Mouse (Mus musculus) CD4-positive, CD25-positive, alpha-beta regulatory T cell, adult 2 months (primary cell): ENCODE results near the gene Retreg3.
A peak's percentile ranks its signal among the peaks of the same experiment; 100 is the strongest.
"Not testable (repeated sequence)": the region's sequence is repeated elsewhere in the genome, so short reads cannot be mapped to it uniquely, and the experiment has no call there.

ENCODE experiments used
- DNase-seq: peaks from one replicate; pipeline ENCODE4 v3.0.0-alpha.2; 2012; ENCODE audit warnings: low read depth, low spot score

Retreg3 gene

DNA sequence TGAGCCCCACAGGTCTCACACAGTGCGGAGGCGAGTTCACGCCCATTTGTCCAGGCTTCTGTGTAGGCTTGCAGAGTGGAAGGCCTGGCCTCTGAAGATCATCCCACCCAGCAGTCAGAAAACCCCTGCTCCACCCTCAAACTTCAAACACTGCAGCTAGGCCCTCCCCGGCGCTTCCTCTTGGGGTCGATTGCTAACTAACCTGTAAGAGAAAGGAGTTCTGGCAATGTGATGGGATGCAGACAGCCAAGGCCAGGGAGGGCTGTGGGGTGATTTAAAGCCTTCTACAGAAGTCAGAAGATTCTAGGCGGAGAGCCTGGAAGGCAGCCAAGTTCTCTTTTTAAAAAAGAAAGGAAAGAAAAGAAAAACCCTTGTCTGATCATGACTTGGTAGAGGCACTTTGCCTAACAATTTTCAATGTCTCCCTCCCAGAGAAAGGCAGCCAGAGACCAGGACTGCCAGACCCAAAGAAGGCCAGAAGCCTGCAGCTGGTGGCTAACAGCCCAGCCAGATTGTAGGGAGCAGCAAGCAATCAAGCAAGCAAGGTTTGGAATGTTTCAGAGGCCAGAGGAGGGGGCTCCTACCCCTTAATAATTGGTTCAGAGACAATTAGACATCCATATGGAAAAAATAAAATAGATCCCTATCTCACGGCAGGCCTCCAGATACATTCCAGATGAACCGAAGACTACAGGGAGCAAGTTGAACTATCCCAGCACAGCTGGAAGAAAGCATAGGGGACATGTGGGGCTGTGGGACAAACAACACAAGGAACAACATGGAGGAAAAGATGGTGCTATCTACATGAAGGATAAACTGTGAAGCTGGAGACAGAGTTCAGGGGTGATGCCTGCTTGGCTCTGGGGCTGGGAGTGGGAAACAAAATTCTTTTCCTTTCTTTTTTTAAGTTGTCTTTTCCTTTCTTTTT is 29.7 kb upstream of the Retreg3 start:
- no peak for DNase-seq

DNA sequence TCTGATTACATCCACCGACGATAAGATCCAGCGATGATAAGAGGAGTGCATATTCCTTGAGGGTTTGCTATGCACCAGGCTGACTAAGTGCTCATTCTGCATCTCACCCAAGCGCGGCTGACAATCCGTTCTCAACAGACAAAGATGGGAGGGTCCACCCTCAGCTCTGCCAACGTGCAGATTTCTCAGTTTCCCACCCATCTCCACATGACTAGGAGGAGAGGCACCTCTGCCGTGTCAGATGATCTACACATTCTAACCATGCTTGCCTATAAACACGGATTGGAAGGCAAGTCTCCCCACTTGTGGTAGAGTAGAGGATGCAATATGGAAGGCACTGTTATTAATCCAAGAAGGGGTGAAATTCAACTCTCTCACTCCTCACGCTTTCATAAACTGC is 29.1 kb upstream of the Retreg3 start:
- DNase-seq: no peak

- DNase-seq: peak; percentile 30
Observed at GRCm38 (mm10) chr11:101146377-101146776, 26.7 kb upstream of the Retreg3 start.

DNA sequence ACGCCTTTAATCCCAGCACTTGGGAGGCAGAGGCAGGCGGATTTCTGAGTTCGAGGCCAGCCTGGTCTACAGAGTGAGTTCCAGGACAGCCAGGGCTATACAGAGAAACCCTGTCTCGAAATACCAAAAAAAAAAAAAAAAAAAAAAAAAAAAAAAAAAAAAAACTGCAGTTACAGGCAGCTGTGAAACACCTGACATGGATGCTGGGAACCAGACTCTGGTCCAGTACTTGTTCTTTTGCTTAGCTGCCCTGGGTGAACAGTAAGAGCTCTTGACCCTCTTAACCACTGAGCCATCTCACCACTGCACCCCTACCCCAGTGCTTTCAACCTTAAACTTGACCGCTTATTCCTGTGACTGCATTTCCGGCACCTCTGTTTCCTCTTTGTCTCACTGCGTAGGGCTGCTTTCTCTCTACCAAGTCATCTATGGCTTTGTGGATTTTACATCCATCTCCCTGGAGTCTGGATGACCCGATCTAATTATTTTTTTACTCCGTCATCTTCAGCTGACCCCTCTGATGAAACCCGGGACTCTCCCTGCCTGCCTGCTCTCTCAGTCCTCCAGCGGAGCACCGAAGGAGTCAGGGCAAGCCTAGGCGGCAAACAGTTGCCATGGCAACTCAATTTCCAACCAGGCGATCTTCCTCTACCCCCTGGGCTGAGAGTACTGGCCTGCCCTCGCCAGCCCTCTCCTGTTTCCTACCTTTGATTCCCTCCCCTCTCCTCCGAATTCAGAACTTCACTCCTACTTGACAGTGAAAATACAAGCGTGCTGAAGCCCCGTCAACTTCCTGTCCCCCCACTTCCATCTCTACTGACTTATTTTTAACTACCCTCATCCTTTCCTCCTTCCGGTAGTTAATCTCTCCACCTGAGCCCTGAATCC is 23.9 kb upstream of the Retreg3 start:
- DNase-seq: peak; percentile 75

DNA sequence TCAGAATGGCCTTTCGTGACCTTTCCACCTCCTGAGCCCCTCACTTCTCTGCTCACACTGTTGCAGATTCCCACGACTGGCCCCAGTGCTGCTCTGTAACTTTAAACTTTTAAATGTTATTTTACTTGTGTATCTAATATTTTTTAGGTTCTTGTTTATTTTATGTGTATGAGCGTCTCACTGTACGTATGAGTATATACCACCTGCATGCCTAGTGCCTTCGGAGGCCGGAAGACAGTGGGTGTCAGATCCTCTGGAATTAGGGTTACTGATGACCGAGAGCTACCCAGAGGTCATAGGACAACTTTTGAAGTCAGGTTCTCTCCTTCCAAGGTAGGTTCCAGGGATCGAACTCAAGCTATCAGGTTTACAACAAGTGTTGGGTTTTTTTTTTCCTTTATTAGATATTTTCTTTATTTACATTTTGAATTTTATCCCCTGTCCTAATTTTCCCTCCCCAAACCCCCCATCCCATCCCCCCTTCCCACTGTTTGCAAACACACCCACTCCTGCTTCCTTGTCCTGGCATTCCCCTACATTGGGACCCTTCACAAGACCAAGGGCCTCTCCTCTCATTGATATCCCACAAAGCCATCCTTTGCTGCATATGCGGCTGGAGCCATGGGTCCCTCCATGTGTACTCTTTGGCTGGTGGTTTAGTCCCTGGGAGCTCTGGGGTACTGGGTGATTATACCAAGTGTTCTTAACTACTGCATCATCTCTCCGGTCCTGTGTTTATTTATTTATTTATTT is 22.7 kb upstream of the Retreg3 start:
- no peak for DNase-seq

DNA sequence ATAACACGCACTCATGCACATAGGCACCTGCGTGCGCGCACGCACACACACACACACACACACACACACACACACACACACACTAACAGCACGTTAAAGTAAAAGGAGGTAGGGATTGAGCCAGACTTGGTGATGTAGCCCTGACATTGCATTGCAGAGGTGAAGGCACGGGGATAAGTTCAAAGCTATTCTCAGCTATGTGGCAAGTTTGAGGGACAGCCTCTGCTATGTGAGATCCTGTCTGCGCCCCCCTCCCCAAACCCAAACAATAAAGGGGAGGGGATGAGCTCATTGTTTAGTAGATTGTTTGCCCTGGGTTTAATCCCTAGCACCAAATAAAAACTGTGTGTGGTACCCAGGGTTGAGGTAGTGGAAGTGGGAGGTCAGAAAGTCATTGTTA is 21.4 kb upstream of the Retreg3 start:
- DNase-seq: no peak

DNA sequence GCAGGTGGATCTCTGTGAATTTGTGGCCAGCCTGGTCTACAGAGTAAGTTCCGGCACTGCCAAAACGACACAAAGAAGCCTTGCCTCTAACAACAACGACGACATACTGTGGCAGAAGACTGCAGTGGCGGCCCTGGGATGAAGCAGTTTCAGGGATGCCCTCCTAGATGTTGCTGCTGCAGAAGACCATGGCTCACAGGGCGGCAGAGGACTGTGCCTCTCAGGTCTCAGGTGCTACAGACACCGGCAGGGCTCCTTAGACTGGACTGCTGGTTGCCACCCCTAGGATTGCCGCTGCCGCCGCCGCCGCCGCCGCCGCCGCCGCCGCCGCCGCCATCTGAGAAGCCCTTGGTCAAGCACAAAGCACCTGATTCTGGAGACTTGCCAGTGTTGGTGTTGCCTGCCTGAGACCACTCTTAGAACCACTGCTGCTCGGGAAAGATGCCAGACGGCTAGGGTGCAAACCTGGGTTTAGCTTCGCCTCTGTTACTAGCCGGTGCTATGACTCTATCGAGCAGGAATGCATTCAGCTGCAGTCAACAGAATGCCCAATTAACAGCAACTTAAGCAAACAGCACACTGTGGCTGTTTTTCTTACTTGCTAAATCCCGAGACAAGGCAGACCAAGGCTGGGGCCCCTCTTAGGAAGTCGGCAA is 20.6 kb upstream of the Retreg3 start:
- DNase-seq: no peak

DNA sequence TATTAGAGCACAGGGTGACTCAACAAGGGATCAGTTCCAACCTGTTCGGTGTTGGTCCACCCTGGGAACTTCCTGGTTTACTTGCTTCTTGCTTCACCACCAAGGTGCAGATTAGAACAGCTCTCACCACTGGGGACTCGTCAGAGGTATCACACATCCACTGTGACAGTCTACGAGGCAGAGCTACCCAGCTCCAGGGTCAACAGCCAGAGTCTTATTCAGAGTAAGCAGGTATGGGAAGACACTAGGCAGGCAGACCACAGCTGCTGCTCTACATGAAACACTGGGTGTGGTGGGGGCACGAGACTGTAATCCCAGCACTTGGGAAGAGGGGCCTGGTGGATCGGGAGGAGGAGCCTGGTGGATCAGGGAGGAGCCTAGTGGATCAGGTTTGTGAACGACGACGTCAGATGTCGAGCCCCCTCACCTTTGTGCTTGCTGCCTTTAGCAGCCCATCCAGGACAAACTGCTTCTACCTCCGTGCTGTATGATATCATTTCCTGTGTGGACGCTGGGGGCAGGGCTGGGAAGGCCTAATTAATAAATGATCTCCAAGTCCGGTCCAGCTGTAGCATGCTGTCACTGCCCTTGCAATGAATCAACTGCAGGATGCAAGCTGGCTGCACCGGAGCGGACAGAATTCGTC is 19.0 kb upstream of the Retreg3 start:
- DNase-seq: no peak

DNA sequence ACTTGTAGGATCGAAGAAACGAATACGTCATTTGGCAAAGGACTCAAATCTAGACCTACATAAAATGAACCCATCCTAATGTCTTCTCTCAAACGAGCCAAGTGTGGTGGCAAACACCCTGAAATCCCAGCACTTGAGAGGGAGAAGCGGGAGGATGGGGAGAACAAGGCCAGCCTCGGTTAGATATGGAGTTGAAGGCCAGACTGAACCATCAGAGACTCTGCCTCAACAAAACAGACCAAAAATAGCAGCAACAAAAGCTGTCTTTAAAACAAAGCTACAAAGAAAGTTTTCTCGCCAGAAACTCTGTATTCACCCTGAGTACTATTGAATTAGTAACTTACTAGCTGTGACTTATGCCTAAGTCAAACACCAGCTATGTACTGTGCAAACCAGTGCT is 17.3 kb upstream of the Retreg3 start:
- DNase-seq: no peak

DNA sequence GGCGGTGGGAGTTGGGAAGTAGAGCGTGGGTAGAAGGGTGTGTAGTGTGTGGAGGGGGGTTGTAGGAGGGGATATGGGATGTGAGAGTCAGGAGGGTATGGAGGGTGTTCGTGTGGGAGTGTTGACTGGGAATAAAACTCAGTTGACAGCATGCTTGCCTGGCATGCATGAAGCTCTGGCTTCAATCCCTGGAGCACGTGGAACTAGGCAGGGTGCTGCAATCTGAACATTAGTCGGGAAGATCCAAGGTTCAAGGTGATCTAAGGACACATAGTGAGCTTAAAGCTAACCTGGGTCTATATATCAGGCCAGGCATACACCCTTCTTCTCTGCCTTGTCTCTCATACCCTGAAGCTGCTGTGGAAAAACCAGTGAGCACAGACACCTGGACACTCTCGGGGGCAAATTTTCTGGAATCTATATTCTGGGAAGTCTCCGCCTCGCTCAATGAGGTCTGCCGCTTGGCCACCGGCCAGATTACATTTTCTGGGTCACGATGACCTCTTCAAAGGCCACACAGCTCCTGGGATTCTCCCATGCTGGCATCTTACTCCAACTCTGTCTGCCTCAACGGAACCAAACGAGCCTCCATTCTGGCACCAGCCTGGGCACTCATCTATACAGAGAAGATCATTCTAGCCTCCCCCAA is 14.6 kb upstream of the Retreg3 start:
- no peak for DNase-seq

DNA sequence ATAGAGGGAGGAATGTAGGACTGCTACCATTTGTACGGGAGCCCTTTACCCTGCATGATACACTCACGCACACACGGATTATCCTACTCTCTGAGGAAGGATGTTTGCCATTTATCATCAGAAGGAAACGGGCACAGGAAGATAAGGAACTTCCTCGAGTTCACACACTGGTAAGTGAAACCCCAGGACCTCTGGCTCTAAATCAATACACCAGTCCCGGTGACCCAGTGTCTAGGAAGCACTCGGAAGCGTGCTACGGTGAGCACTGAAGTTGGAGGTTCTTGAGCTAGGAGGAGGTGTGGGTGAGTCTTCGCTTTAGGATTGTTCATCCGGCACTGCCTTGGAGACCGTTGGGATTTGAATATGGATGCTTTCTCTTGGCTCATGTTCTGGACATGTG is 13.3 kb upstream of the Retreg3 start:
- DNase-seq: no peak

GRCm38 (mm10) chr11:101131701-101132100 is 12.0 kb upstream of the Retreg3 start:
- peak; percentile 51 for DNase-seq

DNA sequence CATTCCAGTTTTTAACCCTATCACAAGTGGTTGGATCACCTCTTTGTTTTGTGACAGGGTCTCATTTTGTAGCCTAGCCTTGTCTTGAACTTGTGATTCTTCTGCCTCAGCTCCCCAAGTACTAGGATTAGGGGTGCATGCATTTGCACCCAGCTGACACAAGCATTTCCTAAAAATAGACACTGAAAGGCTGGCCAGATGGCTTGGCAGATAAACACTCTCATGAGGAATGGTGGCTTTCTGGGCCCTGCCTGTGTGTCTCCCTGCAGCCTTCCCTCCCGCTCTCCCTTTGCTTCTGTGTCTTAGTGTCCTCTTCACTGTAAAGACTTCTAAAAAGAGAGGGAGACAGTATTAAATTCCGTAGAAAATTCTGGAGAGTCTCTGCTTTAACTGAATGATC is 11.5 kb upstream of the Retreg3 start:
- no peak for DNase-seq

GRCm38 (mm10) chr11:101130056-101130756 is 10.5 kb upstream of the Retreg3 start:
- no peak for DNase-seq

DNA sequence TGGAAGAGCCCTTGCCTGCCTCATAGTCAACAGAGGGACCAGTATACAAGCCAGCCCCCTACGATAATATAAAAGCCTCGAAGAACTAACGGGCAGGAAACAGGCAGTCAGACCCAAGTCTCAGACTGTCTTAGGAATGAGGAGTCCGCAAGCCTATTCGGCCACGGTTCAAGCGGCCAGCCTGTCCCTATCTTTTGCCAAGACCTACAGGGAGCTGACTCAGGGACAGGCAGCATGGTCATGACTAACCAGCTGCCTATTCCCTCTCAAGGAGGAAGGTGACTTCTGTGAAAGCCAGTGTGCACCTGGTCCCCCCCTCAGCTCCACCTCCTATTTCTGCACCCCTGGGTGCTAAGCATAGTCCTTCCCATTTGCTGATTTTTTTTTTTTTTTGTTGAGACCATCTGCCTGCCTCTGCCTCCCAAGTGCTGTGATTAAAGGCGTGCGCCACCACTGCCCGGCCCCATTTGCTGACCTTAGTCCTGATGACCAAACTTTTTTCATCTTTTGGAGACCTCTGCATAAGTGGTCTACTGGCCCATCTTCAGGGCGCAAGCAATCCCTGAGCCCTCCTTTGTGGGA is 9.4 kb upstream of the Retreg3 start:
- DNase-seq: no peak

- DNase-seq: peak; percentile 36
Observed at GRCm38 (mm10) chr11:101127075-101127474, 7.4 kb upstream of the Retreg3 start.

- DNase-seq: not testable (repeated sequence)
Observed at GRCm38 (mm10) chr11:101125008-101125407, 5.3 kb upstream of the Retreg3 start.

GRCm38 (mm10) chr11:101124494-101124893 is 4.8 kb upstream of the Retreg3 start:
- not testable (repeated sequence) for DNase-seq

- no peak for DNase-seq
Observed at GRCm38 (mm10) chr11:101120545-101121188, 974 bp upstream of the Retreg3 start.
